Comparison of ENCODE assay signal across 20 mouse cellular contexts in genomic region chr3:31793466-31794040, GRCm38 (mm10).
DNase-seq lines count a peak whose midpoint lies in the region; ATAC-seq and TF ChIP-seq lines count a peak whose summit lies in the region.
"Had no signal": no experiment of that assay in that cellular context is flagged by ENCODE, and none has a peak within 500 bp of the region (broad histone marks: within the 10 kb centered on the region; RNA-seq: fewer than 3 reads in every experiment).

No protein-coding gene starts in this region.

- no peak overlapping the region for H3K4me2 ChIP-seq in embryonic facial prominence, embryonic 14.5 days (ENCODE audit: low read depth, low read length)
- no peak overlapping the region for H3K4me2 ChIP-seq in hindbrain, postnatal 0 days (ENCODE audit: low read depth, low read length)
- no peak overlapping the region for H3K4me2 ChIP-seq in hindbrain, embryonic 14.5 days (replicated peaks)
- H3K4me2 ChIP-seq: forebrain, embryonic 12.5 days; heart, embryonic 11.5 days; heart, embryonic 15.5 days; hindbrain, embryonic 13.5 days had no signal

- ATAC-seq in embryonic facial prominence, embryonic 14.5 days (ENCODE audit: low read depth): no peak
- no peak for ATAC-seq in hindbrain, postnatal 0 days
- ATAC-seq in hindbrain, embryonic 14.5 days (ENCODE audit: low FRiP score): no peak
- ATAC-seq: CD4-positive, CD25-positive, alpha-beta regulatory T cell, adult 4 months; intestine, embryonic 16.5 days had no signal

- H3K4me1 ChIP-seq in embryonic facial prominence, embryonic 14.5 days (ENCODE audit: control insufficient read depth, insufficient read depth, low read length): no peaks in the 10 kb centered on the region
- no peaks in the 10 kb centered on the region for H3K4me1 ChIP-seq in embryonic facial prominence, embryonic 10.5 days
- H3K4me1 ChIP-seq in hindbrain, postnatal 0 days (ENCODE audit: insufficient read depth, low read length): no peaks in the 10 kb centered on the region
- H3K4me1 ChIP-seq in hindbrain, embryonic 14.5 days (replicated peaks; ENCODE audit: control insufficient read depth, insufficient read depth, low read length): no peaks in the 10 kb centered on the region
- H3K4me1 ChIP-seq: forebrain, embryonic 12.5 days; heart, embryonic 15.5 days had no signal

- no peak for TF ChIP-seq POLR2A in brain, embryonic 14.5 days (IDR thresholded peaks at IDR 0.05; ENCODE audit: borderline replicate concordance, extremely low read depth, insufficient read depth, insufficient read length, poor library complexity, severe bottlenecking)

- no peaks in the 10 kb centered on the region for H3K9me3 ChIP-seq in embryonic facial prominence, embryonic 14.5 days (ENCODE audit: control insufficient read depth, low read length)
- H3K9me3 ChIP-seq in embryonic facial prominence, embryonic 10.5 days: no peaks in the 10 kb centered on the region
- no peaks in the 10 kb centered on the region for H3K9me3 ChIP-seq in hindbrain, postnatal 0 days (ENCODE audit: low read length)
- no peaks in the 10 kb centered on the region for H3K9me3 ChIP-seq in hindbrain, embryonic 14.5 days (ENCODE audit: control insufficient read depth, low read length)
- H3K9me3 ChIP-seq: forebrain, embryonic 12.5 days; G1E; heart, embryonic 15.5 days; hindbrain, embryonic 13.5 days had no signal

- no peak overlapping the region for H3K4me3 ChIP-seq in embryonic facial prominence, embryonic 14.5 days (ENCODE audit: low read depth, low read length)
- H3K4me3 ChIP-seq in embryonic facial prominence, embryonic 10.5 days: no peak overlapping the region
- H3K4me3 ChIP-seq in hindbrain, postnatal 0 days (ENCODE audit: low read length): no peak overlapping the region
- no peak overlapping the region for H3K4me3 ChIP-seq in hindbrain, embryonic 14.5 days (replicated peaks; ENCODE audit: low read length)
- H3K4me3 ChIP-seq: forebrain, embryonic 12.5 days; heart, embryonic 15.5 days; hindbrain, embryonic 13.5 days had no signal

- H3K36me3 ChIP-seq in embryonic facial prominence, embryonic 14.5 days (ENCODE audit: control insufficient read depth, insufficient read depth, low read length): no peaks in the 10 kb centered on the region
- no peaks in the 10 kb centered on the region for H3K36me3 ChIP-seq in embryonic facial prominence, embryonic 10.5 days (replicated peaks)
- H3K36me3 ChIP-seq in hindbrain, postnatal 0 days (ENCODE audit: insufficient read depth, low read length): no peaks in the 10 kb centered on the region
- no peaks in the 10 kb centered on the region for H3K36me3 ChIP-seq in hindbrain, embryonic 14.5 days (replicated peaks; ENCODE audit: control insufficient read depth, insufficient read depth)
- H3K36me3 ChIP-seq: forebrain, embryonic 12.5 days; G1E; heart, embryonic 15.5 days; hindbrain, embryonic 13.5 days had no signal

- peak; percentile 63 for DNase-seq in embryonic facial prominence, embryonic 14.5 days (ENCODE audit: low spot score)
- DNase-seq in embryonic facial prominence, embryonic 10.5 days (ENCODE audit: low spot score): no peak
- peak; percentile 25 for DNase-seq in hindbrain, postnatal 0 days (ENCODE audit: low spot score)
- no peak for DNase-seq in hindbrain, embryonic 14.5 days (ENCODE audit: low spot score)
- peak; percentile 53 for DNase-seq in brain, embryonic 14.5 days (ENCODE audit: low read depth)
- DNase-seq in lung, postnatal 4 days: no peak
- DNase-seq in cerebellum, adult 18-20 months: no peak
- DNase-seq: adrenal gland, postnatal 10 days; B cell, adult 2 months; cerebellum, adult 2 months; gastrocnemius, postnatal 36 days; heart, adult 18-20 months; heart, postnatal 14 days had no signal

- no peak overlapping the region for H3K9ac ChIP-seq in embryonic facial prominence, embryonic 14.5 days (ENCODE audit: low read depth, low read length)
- no peak overlapping the region for H3K9ac ChIP-seq in hindbrain, postnatal 0 days (replicated peaks; ENCODE audit: low read length)
- no peak overlapping the region for H3K9ac ChIP-seq in hindbrain, embryonic 14.5 days
- H3K9ac ChIP-seq: forebrain, embryonic 12.5 days; heart, embryonic 15.5 days; hindbrain, embryonic 13.5 days had no signal

- no peak overlapping the region for H3K27ac ChIP-seq in embryonic facial prominence, embryonic 14.5 days (replicated peaks; ENCODE audit: low read depth, low read length)
- H3K27ac ChIP-seq in embryonic facial prominence, embryonic 10.5 days (replicated peaks): no peak overlapping the region
- no peak overlapping the region for H3K27ac ChIP-seq in hindbrain, postnatal 0 days
- H3K27ac ChIP-seq in hindbrain, embryonic 14.5 days: no peak overlapping the region
- H3K27ac ChIP-seq: forebrain, embryonic 12.5 days; heart, embryonic 15.5 days; hindbrain, embryonic 13.5 days had no signal

- WGBS in embryonic facial prominence, embryonic 14.5 days: 75% methylated on average over 8 of the region's 8 CpGs
- 92% methylated on average over 8 of the region's 8 CpGs for WGBS in embryonic facial prominence, embryonic 10.5 days
- WGBS in hindbrain, postnatal 0 days: 63% methylated on average over 8 of the region's 8 CpGs
- 82% methylated on average over 8 of the region's 8 CpGs for WGBS in hindbrain, embryonic 14.5 days

- TF ChIP-seq CTCF in hindbrain, postnatal 0 days (IDR thresholded peaks at IDR 0.05; ENCODE audit: low read depth): no peak
- TF ChIP-seq CTCF in brain, embryonic 14.5 days (IDR thresholded peaks at IDR 0.05; ENCODE audit: borderline replicate concordance, extremely low read depth, insufficient read depth, insufficient read length): no peak

- no peaks in the 10 kb centered on the region for H3K27me3 ChIP-seq in embryonic facial prominence, embryonic 14.5 days (replicated peaks; ENCODE audit: control insufficient read depth, insufficient read depth, low read length)
- H3K27me3 ChIP-seq in embryonic facial prominence, embryonic 10.5 days (replicated peaks; ENCODE audit: low read depth, poor library complexity, severe bottlenecking): no peaks in the 10 kb centered on the region
- H3K27me3 ChIP-seq in hindbrain, postnatal 0 days (ENCODE audit: insufficient read depth, low read length): no peaks in the 10 kb centered on the region
- H3K27me3 ChIP-seq in hindbrain, embryonic 14.5 days (ENCODE audit: control insufficient read depth, insufficient read depth, low read length): no peaks in the 10 kb centered on the region
- H3K27me3 ChIP-seq: forebrain, embryonic 12.5 days; heart, embryonic 15.5 days; hindbrain, embryonic 13.5 days had no signal

Comparison
In these comparisons a context has a peak if more than half of its experiments do, and no peak if none do; other contexts are left out.
1. DNase-seq: peak in embryonic facial prominence, embryonic 14.5 days (single experiment), hindbrain, postnatal 0 days (single experiment) and brain, embryonic 14.5 days (single experiment); none in embryonic facial prominence, embryonic 10.5 days (single experiment), hindbrain, embryonic 14.5 days (single experiment), lung, postnatal 4 days (0 of 2) and cerebellum, adult 18-20 months (0 of 2).